Mouse (Mus musculus): Measurements from ENCODE around the gene Vmn1r226. TPM values are rescaled to one million over a fixed set of nuclear protein-coding genes. Genes with fewer than 3 reads are reported as not detected.

The Vmn1r226 gene
- polyA plus RNA-seq (2016; fragmentation: Nextera tagmentation; extraction: Ambion mirVana): not detected in 2 replicates

GRCm38 (mm10) chr17:20682543-20682942, at the start of gene Vmn1r226:
Gene Vmn1r226, plus strand, starts transcription at chr17:20682843.
- H3K27ac ChIP-seq (replicated peaks): no peak within 1 kb of the TSS
- H3K4me2 ChIP-seq (replicated peaks): no peak within 1 kb of the TSS
- H3K36me3 ChIP-seq: no peaks in the 10 kb centered on the region
- no peaks in the 10 kb centered on the region for H3K4me1 ChIP-seq
- H3K9me3 ChIP-seq: peaks cover 17% of the 10 kb centered on the region
- no peak for ATAC-seq (ENCODE audit: low FRiP score, low read depth)
- H3K4me3 ChIP-seq: no peak within 1 kb of the TSS
- H3K9ac ChIP-seq (replicated peaks): no peak within 1 kb of the TSS
- H3K27me3 ChIP-seq: no peaks in the 10 kb centered on the region

GRCm38 (mm10) chr17:20729543-20729942, 46.9 kb downstream of the Vmn1r226 start, which contains the start of gene Vmn1r227:
Gene Vmn1r227, plus strand, starts transcription at chr17:20729843.
- H3K4me2 ChIP-seq (replicated peaks): no peak within 1 kb of the TSS
- no peaks in the 10 kb centered on the region for H3K4me1 ChIP-seq
- H3K9ac ChIP-seq (replicated peaks): no peak within 1 kb of the TSS
- 36% methylated on average over 1 of the region's 1 CpGs for WGBS
- no peaks in the 10 kb centered on the region for H3K36me3 ChIP-seq
- no peaks in the 10 kb centered on the region for H3K27me3 ChIP-seq
- ATAC-seq (ENCODE audit: low FRiP score, low read depth): no peak
- H3K27ac ChIP-seq (replicated peaks): no peak within 1 kb of the TSS
- H3K9me3 ChIP-seq: 0 out of 2 replicates have a peak, but pooled peaks cover 3% of the 10 kb centered on the region
- no peak within 1 kb of the TSS for H3K4me3 ChIP-seq

Other genes starting within 250 kb of the Vmn1r226 start
- not detected in 2 replicates for gene Vmn2r108, start 201.5 kb upstream of the Vmn1r226 start, polyA plus RNA-seq (2016; fragmentation: Nextera tagmentation; extraction: Ambion mirVana)
- not detected in 2 replicates for gene Vmn1r225, start 184.7 kb upstream of the Vmn1r226 start, polyA plus RNA-seq (2016; fragmentation: Nextera tagmentation; extraction: Ambion mirVana)
- gene Vmn2r109, start 118.1 kb upstream of the Vmn1r226 start, polyA plus RNA-seq (2016; fragmentation: Nextera tagmentation; extraction: Ambion mirVana): not detected in 2 replicates
- gene Vmn2r110, start 86.4 kb upstream of the Vmn1r226 start, polyA plus RNA-seq (2016; fragmentation: Nextera tagmentation; extraction: Ambion mirVana): 0.05 TPM in 2 replicates
- gene Fpr-rs3, start 58.0 kb upstream of the Vmn1r226 start, polyA plus RNA-seq (2016; fragmentation: Nextera tagmentation; extraction: Ambion mirVana): not detected in 2 replicates
- gene Vmn1r227, start 47.0 kb downstream of the Vmn1r226 start, polyA plus RNA-seq (2016; fragmentation: Nextera tagmentation; extraction: Ambion mirVana): not detected in 2 replicates
- gene Vmn1r228, start 103.3 kb downstream of the Vmn1r226 start, polyA plus RNA-seq (2016; fragmentation: Nextera tagmentation; extraction: Ambion mirVana): not detected in 2 replicates
- gene Vmn1r229, start 128.7 kb downstream of the Vmn1r226 start, polyA plus RNA-seq (2016; fragmentation: Nextera tagmentation; extraction: Ambion mirVana): 0.01 TPM in 1 of 2 replicates, not detected in the other
- gene Vmn1r230, start 157.6 kb downstream of the Vmn1r226 start, polyA plus RNA-seq (2016; fragmentation: Nextera tagmentation; extraction: Ambion mirVana): not detected in 2 replicates
- not detected in 2 replicates for gene Vmn1r231, start 222.2 kb downstream of the Vmn1r226 start, polyA plus RNA-seq (2016; fragmentation: Nextera tagmentation; extraction: Ambion mirVana)
- not detected in 2 replicates for gene Vmn1r232, start 236.9 kb downstream of the Vmn1r226 start, polyA plus RNA-seq (2016; fragmentation: Nextera tagmentation; extraction: Ambion mirVana)